Mouse (Mus musculus): ENCODE data around the gene Mrps10.
"Not testable (repeated sequence)": the region's sequence is repeated elsewhere in the genome, so short reads cannot be mapped to it uniquely, and the experiment has no call there.

The Mrps10 gene

DNA sequence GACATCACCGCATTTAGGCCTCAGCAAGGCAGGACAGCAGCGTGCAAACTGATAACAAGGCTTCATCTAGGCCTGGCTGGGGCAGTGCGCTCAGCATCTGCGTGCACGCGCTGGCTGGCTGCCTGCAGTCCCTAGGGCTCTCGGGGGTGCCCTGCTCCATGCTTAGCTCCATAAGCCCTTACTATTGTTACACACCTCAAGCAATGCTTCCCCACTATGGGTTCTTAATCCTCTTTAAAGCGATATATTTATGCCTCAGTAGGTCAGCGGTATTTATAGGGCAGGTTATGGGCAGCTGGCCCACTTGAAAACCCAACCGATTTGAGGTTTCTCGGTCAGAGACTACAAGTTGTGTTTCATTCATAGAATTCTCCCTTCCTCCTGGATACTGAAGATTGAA is 13.2 kb downstream of the Mrps10 start:
- DNase-seq (ENCODE audit: low read depth) = no peak

DNA sequence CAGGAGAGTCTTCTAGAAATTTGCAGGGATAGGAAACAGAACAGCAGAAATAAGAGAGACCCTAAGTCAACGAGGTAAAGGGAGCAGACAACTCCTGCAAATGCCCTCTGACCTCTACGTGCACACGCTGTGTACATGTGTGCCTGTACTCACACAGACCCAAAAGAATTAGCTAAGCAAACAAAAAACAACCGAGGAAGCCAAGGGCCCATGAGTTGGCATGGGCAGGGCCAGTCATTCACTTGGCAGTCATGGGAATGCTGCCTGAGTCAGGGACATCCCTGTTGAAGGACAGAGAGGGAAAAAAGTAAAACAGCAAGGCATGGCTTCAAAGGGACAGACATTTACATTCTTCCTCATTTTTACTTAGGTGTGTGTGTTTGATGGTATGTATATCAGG is 14.6 kb downstream of the Mrps10 start:
- no peak for DNase-seq (ENCODE audit: low read depth)

DNA sequence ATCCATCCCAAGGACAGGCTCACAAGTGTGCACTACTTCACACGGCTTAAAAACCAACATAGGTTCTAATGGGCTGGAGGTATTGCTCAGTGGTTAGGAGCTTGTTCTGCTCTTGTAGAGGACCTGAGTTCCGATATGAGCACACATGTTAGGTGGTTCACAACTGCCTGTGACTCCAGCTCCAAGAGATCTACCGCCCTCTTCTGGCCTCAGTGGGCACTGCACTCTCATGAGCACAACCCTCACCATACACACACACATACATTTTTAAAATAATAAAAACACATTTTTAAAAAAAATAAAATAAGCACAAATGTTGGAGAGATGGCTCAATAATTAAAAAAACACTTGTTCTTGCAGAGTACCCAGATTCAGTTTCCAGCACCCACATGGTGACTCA is 15.4 kb downstream of the Mrps10 start:
- no peak for DNase-seq (ENCODE audit: low read depth)

DNA sequence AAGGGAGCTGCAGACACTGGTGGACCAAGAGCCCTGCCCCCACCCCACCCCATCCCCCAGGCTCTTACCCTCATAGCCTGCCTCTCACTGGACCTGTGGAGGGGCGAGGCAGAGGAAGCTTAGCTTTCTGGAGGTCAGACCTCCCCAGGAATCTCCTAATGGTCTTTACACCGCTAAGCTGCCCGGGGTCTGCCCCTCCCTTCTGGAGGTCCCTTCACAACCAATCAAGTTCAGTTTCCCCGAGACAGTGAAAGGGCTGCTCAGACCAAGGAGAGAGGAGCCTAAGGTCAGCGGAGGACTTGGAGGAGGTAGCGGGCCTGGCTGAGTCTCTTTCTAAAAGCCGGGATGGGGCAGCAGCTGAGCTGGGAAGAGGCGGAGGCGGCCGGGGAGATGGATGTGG is 16.5 kb downstream of the Mrps10 start, which contains the start of gene Guca1b:
TSS of gene Guca1b (plus strand) at position 249 of the 400 bp plus-strand sequence.
- DNase-seq (ENCODE audit: low read depth) = no peak

GRCm38 (mm10) chr17:47386649-47387048 is 18.0 kb downstream of the Mrps10 start:
- DNase-seq (ENCODE audit: low read depth) = peak; percentile 66

GRCm38 (mm10) chr17:47394223-47394869 is 25.7 kb downstream of the Mrps10 start:
- peak; percentile 38 for DNase-seq (ENCODE audit: low read depth)

- DNase-seq (ENCODE audit: low read depth) = peak; percentile 65
Measured at GRCm38 (mm10) chr17:47395376-47395913, 26.8 kb downstream of the Mrps10 start.

- no peak for DNase-seq (ENCODE audit: low read depth)
Measured at GRCm38 (mm10) chr17:47399091-47399490, 30.4 kb downstream of the Mrps10 start.

DNA sequence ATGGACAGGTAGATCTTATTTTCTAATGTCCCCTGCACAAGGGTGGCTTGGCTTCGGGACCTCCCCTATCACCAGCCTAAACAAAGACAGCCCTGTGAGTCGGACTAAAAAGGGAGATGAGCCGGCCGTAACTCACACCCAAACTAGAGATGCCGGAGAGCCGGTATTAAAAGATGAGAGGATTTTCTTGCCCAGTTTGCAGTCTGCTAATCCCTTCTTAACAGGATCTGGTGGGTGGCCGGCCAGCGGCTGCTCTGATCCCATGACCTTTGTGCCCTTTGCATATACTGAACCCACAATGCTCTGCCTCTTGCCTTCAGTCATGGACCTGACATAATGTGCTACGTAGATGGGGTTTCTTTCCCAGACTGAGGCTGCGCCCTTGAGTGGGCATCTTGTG is 31.8 kb downstream of the Mrps10 start, which contains the start of gene Guca1a:
TSS of gene Guca1a (minus strand) at position 134 of the 400 bp plus-strand sequence.
- DNase-seq (ENCODE audit: low read depth) = no peak

GRCm38 (mm10) chr17:47407717-47408557 is 39.2 kb downstream of the Mrps10 start:
- DNase-seq (ENCODE audit: low read depth) = peak; percentile 12

- DNase-seq (ENCODE audit: low read depth) = peak; percentile 74
Measured at GRCm38 (mm10) chr17:47408558-47408898, 39.8 kb downstream of the Mrps10 start.

DNA sequence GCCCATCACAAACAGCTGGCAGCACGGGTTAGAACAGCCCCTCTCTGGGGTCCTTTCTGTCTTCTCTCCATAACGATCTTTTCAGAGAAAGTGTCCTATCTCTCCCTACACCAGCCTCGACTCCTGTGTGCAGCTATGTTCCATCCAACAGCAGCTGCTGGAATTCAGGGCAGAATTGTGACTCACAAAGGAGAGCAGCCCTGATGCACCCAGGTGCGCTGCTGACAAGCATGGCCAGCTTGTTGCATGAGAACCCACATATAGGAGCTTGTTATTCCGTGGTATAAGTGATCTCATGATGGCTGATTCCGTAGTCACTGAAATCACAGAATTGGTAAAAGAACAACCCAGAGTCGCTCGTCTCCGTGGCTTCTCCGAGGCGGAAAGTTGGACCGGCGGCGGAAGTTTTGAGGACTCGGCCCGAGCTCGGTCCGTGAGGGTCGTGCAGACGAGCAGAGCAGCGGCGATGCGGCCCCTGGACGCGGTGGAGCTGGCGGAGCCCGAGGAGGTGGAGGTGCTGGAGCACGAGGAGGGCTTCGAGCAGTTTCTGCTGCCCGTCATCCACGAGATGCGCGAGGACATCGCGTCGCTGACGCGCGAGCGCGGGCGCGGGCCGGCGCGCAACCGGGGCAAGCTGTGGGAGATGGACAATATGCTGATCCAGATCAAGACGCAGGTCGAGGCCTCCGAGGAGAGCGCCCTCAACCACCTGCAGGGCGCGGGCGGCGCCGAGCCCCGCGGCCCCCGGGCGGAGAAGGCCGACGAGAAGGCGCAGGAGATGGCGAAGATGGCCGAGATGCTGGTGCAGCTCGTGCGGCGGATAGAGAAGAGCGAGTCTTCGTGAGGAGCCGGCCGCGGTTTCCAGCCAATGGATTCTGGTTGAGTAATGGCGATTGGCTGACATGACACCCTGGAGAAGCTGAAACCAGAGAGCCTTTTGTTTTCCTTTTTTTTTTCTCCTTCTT is 41.5 kb downstream of the Mrps10 start:
- not testable (repeated sequence) for DNase-seq (ENCODE audit: low read depth)

GRCm38 (mm10) chr17:47420195-47420594 is 51.5 kb downstream of the Mrps10 start:
- no peak for DNase-seq (ENCODE audit: low read depth)

GRCm38 (mm10) chr17:47421566-47421965 is 52.9 kb downstream of the Mrps10 start:
- no peak for DNase-seq (ENCODE audit: low read depth)

- not testable (repeated sequence) for DNase-seq (ENCODE audit: low read depth)
Measured at GRCm38 (mm10) chr17:47422616-47423015, 53.9 kb downstream of the Mrps10 start.

GRCm38 (mm10) chr17:47424186-47424585 is 55.5 kb downstream of the Mrps10 start:
- DNase-seq (ENCODE audit: low read depth) = no peak

DNA sequence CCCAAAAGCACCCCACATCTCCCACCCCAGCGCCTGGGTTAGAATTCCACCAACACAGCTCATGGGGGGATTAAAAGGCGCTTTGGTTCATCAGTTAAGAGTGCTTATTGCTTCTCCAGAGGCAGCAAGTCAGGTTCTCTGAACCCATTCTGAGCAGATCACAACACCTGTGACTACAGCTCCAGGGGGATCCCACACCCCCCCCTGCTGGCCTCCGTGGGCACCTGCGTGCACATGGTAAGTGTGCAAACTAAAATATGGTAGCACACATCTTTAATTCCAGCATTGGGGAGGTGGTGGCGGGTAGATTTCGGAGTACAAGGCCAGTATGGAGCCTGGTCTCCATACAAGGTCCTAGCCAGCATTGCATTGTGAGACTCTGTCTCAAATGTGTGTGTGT is 58.6 kb downstream of the Mrps10 start:
- DNase-seq (ENCODE audit: low read depth) = no peak

DNA sequence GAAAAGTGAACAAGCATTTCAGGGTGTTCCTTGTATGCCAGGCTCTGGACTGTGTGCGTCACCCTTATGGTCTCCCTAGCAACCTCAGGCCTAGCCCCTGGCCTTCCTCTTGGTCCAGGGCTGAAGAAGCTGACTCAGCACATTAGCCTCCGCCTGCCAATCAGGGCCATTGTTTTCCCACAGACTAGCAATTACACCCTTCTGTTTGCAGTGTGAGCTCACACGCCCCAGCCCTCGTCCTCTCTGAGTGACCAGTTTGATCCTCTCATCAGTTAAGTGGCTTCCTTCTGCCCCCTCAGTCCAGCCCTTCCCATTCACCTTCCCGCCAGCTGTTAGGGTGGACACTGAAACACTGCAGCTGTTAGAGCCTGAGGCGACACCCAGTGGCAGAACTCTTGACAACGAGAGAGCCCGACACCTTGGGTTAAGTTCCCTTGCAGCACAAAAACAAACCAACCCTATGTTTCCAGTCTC is 60.2 kb downstream of the Mrps10 start:
- DNase-seq (ENCODE audit: low read depth) = no peak

DNA sequence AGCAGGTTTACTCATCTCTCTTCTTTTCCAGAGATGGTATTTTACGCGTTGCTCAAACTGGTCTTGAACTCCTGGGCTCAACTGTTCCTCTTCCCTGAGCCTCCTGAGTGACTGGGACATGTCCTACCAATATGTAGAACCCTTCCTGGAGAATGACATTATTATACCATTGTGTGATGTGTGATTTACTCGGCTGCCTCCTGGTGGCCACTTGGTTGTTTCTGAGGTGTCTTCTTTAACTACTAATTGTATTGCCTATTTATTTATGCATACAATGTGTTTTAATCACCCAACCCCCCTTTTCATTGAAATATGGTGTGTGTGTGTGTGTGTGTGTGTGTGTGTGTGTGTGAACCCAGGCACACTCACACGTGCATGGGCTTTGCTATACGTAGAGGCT is 62.1 kb downstream of the Mrps10 start:
- no peak for DNase-seq (ENCODE audit: low read depth)
